Mouse (Mus musculus) left cerebral cortex, postnatal 14 days (tissue): ENCODE data around the gene Cxxc4. TPM values are rescaled to one million over a fixed set of nuclear protein-coding genes. Genes with fewer than 3 reads are reported as not detected.

ENCODE experiments used
- DNase-seq, 2 experiments: peaks; one replicate each; pipeline ENCODE4 v3.0.0; 2021 to 2022; ENCODE audit warnings: low spot score in 2 of 2, mixed read lengths in 1 of 2
- intact Hi-C: fragments of 180-260 bp; cut with DNase I; formaldehyde crosslinking; loops from one replicate; pipeline ENCODE4 v1.15.1; 2025
- microRNA-seq, 2 experiments: library from miRNA; unstranded; fragments of <30 nt; microRNA quantifications; one replicate each; pipeline ENCODE4 v1.2.0; 2022
- total RNA-seq, 2 experiments: library from RNA; stranded (reverse); gene quantifications; 2 replicates each; pipeline ENCODE4 v1.2.3; 2021

The Cxxc4 gene
- total RNA-seq, 2 experiments from 2014 or later: 29.1 to 30.6 TPM

DNA sequence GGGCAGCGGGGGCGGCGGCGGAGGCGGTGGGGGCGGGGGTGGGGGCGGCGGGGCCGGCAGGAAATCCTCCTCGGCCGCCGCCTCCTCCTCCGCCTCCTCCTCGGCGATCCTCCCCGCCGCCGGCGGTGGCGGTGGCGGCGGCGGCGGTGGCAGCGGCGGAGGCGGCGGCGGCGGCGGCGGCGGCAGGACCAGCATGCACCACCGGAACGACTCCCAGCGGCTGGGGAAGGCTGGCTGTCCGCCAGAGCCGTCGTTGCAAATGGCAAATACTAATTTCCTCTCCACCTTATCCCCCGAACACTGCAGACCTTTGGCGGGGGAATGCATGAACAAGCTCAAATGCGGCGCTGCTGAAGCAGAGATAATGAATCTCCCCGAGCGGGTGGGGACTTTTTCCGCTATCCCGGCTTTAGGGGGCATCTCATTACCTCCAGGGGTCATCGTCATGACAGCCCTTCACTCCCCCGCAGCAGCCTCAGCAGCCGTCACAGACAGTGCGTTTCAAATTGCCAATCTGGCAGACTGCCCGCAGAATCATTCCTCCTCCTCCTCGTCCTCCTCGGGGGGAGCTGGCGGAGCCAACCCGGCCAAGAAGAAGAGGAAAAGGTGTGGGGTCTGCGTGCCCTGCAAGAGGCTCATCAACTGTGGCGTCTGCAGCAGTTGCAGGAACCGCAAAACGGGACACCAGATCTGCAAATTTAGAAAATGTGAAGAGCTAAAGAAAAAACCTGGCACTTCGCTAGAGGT is 3.9 kb downstream of the Cxxc4 start:
- peak; percentile 75 to 82 for DNase-seq
- intact Hi-C loops: loop anchor here (5.0 to 10.0 kb wide), 3 partner anchors 137 to 695 kb away; partner anchors contain the start of gene Tet2

DNA sequence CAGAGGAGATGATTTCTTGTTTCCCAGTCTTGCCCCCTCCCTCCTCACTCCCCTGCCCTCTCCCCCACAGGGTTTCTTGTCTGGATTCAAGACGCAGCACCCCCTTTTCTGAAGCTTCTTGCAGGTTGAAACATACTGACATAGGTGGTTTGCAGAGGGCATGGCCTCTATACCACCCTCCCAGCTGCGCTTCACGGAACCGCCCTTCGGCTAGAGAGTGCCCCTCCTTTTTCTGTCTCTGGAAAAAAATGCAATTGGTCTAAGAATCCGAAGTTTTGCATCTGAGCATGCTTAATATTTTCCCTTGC is 4.4 kb downstream of the Cxxc4 start:
- DNase-seq: no peak
- intact Hi-C loops: loop anchor here (10.0 kb wide), 1 partner anchor 696 kb away; the partner anchor contains the start of gene Tet2

- intact Hi-C loops: loop anchor here (10.0 kb wide), 1 partner anchor 699 kb away; the partner anchor contains the start of gene Tet2
- DNase-seq: no peak
These were observed 7.0 kb downstream of the Cxxc4 start for GRCm38 (mm10) chr3:134243168-134243849.

DNA sequence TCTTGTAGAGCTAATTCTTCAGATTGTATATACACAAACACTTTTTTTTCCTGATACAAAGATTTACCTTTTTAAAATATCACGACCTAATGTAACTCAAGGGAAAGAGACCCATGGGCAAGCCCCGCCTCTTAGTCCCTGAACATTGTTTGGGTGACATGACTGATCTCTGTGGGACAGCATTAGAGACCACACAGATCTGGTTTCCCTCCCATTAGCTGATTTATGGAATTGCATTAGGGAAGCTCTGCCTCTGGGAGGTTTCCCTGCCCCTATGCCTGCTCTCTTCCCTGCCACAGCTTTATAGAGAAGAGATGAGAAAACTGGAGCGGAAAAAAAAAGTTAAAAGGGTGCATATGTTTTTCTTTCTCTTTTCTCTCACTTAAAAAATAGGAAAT is 7.6 kb downstream of the Cxxc4 start:
- intact Hi-C loops: loop anchor here (10.0 kb wide), 1 partner anchor 699 kb away; the partner anchor contains the start of gene Tet2
- no peak for DNase-seq

DNA sequence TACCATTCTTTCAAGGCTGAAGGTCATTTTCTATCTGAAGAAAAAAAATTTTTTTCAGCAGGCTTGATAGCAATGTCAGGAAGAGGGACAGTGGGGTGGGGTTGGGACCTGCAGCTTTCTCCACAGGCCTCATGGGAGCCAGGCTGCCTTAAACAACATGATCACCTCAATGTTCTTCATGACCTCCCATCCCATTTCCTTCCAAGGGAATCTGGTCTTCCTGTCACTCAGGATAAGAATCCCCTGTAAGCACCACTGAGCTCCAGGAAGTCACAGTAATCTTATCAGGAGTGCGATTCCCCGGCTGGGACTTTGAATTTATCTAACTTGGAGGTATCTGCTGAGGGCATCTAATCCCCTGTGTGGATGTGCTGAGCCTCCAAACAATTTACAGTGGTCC is 17.9 kb downstream of the Cxxc4 start:
- intact Hi-C loops: no loop called here
- DNase-seq: no peak

- intact Hi-C loops: no loop called here
- no peak for DNase-seq
These were observed 22.4 kb downstream of the Cxxc4 start for GRCm38 (mm10) chr3:134258715-134259114.

DNA sequence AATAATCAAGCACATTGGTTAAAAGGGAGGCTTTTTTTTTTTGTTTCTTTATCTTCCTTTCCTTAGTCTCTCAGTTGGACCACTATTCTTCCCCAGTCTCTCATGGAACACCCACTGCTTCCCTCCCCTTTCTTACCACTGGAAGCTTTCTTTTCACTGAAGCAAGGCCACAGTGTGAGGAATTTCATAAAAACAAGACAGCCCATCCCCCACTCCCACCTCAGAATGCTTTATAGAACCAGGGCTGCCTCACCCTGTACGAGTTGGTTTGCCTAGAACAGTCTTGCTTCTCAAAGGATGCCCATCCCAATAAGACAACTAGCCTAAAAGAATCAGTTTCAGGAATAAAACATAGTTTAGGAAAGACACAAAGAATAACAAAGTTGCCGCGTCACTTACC is 23.0 kb downstream of the Cxxc4 start:
- intact Hi-C loops: no loop called here
- no peak for DNase-seq

DNA sequence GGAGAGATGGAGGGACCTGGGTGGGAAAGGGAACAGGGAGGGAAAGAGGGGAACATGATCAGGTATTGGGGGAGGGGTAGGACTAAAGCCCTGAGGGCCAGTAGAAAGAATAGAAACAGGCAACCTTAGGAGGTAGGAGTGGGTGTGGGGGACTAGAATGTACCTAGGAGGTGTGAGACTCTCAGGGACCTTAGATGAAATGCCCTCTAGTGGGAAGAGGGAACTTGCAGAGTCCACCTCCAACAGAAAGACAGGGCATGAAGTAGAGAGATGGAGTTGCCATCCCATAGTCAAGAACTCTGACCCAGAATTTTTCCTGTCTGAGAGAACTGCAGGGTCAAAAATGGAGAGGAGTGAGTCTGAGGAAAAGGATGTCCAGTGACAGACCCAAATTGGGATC is 43.4 kb downstream of the Cxxc4 start:
- DNase-seq: no peak
- intact Hi-C loops: no loop called here

GRCm38 (mm10) chr3:134281527-134282370 is 45.5 kb downstream of the Cxxc4 start:
- DNase-seq: peak; percentile 12 to 55
- intact Hi-C loops: no loop called here

GRCm38 (mm10) chr3:134295217-134295616 is 58.9 kb downstream of the Cxxc4 start:
- intact Hi-C loops: no loop called here
- DNase-seq: no peak

DNA sequence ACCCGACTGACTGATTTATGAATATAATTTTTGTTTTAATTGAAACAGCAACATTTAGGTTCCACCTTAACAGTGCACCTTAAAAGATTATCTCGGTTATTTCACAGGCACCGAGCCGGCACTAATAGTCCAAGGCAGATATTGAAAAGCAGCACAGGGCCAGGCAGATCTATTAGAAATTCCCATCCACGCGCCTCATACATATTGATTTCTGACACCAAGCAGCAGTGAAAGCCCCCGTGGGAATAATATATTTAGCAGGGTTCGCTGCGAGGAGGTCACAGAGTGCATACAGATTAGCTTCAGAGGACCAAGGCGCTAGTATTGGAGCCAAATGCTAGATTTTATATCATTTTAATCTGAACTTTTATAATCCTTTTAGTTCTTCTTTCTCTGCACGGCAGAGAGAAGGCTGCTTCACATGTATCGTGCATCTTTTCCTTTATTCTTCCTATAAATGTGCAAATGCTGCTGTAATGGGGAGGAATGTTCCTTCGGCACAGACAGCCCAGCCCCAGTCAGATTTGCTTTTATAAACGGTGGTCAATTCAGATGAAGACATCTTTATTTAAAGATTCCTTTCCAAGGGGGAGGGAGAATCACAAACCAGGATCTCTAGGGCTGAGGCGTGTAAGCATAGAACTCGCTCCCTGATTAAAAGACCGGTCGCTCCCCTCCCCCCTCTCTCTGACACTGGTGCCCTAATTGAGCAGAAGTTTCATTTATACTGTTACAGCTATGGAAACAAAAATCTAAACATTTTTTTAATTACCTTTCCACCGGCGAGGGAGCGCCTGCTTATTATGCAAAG is 66.6 kb downstream of the Cxxc4 start:
- DNase-seq: peak in 1 of 2 experiments; percentile 10
- intact Hi-C loops: no loop called here

GRCm38 (mm10) chr3:134303492-134303808 is 67.2 kb downstream of the Cxxc4 start:
- no peak for DNase-seq
- intact Hi-C loops: no loop called here

- intact Hi-C loops: no loop called here
- DNase-seq: no peak
These were observed 70.2 kb downstream of the Cxxc4 start for GRCm38 (mm10) chr3:134306507-134306906.

DNA sequence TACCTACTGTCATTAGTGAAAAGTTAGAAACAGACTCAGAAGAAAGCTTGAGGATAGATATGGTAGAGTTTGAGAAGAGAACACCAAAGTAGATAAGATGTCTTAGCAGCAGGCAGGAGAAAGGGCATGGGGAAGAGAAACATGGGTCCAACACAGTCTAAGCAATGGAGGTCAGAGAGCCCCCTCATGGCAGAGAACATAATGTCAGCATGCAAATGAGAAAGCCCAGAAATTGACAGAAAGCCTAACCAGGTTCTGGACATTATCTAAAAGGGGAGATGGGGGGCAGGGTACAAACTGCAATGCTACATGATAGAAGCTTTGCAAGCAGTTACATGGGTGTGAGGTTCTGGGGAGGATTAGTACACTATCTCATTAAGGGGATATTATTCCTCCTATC is 71.5 kb downstream of the Cxxc4 start:
- no peak for DNase-seq
- intact Hi-C loops: no loop called here

Small RNA genes lying within 50 kb of the gene (microRNA-seq; reads per million reads assigned to microRNA genes)
- gene Mir1895: 0 reads per million in 2 experiments
